In genomic region chr17:43518644-43519409, GRCm38 (mm10) we compare ENCODE assay signal across 8 mouse cellular contexts. TPM values are rescaled to one million over a fixed set of nuclear protein-coding genes. Genes with fewer than 3 reads are reported as not detected.
DNase-seq lines count a peak whose midpoint lies in the region; ATAC-seq and TF ChIP-seq lines count a peak whose summit lies in the region.

No protein-coding gene starts in this region.

- WGBS in heart, adult 2 months = 29% methylated on average over 18 of the region's 18 CpGs
- WGBS in kidney, adult 2 months = 20% methylated on average over 18 of the region's 18 CpGs
- WGBS in limb, embryonic 12.5 days = 28% methylated on average over 18 of the region's 18 CpGs
- WGBS in midbrain, postnatal 0 days = 29% methylated on average over 18 of the region's 18 CpGs
- 23% methylated on average over 18 of the region's 18 CpGs for WGBS in stomach, embryonic 14.5 days

- DNase-seq in urinary bladder, adult 18-20 months (ENCODE audit: low spot score in 2 of 2) = peak; percentile 30 to 31
- no peak for DNase-seq in urinary bladder, adult 2 months (ENCODE audit: low spot score)
- DNase-seq in embryo, embryonic 11.5 days (ENCODE audit: low read depth, low spot score) = peak; percentile 72
- DNase-seq in heart, adult 2 months = peak; percentile 45 to 63
- DNase-seq in kidney, adult 2 months = peak; percentile 78
- DNase-seq in midbrain, postnatal 0 days (ENCODE audit: low spot score) = peak; percentile 89

- no peak overlapping the region for H3K9ac ChIP-seq in heart, adult 2 months (ENCODE audit: low read depth, low read length)
- no peak overlapping the region for H3K9ac ChIP-seq in limb, embryonic 12.5 days (replicated peaks)
- H3K9ac ChIP-seq in midbrain, postnatal 0 days (replicated peaks; ENCODE audit: low read length, poor library complexity, severe bottlenecking) = no peak overlapping the region
- H3K9ac ChIP-seq in stomach, embryonic 14.5 days (replicated peaks; ENCODE audit: low read depth, low read length) = no peak overlapping the region

- no peaks in the 10 kb centered on the region; the same call in 1 of the 2 replicates for H3K4me1 ChIP-seq in heart, adult 2 months (ENCODE audit: control insufficient read depth, insufficient read depth, low read length)
- no peaks in the 10 kb centered on the region for H3K4me1 ChIP-seq in kidney, adult 2 months (ENCODE audit: control insufficient read depth, insufficient read depth, low read length)
- no peaks in the 10 kb centered on the region for H3K4me1 ChIP-seq in limb, embryonic 12.5 days (replicated peaks)
- no peaks in the 10 kb centered on the region for H3K4me1 ChIP-seq in midbrain, postnatal 0 days (ENCODE audit: insufficient read depth, low read length)
- H3K4me1 ChIP-seq in stomach, embryonic 14.5 days (ENCODE audit: control insufficient read depth, insufficient read depth, low read length) = no peaks in the 10 kb centered on the region

- peaks cover 9% of the 10 kb centered on the region for H3K9me3 ChIP-seq in limb, embryonic 12.5 days
- no peaks in the 10 kb centered on the region for H3K9me3 ChIP-seq in midbrain, postnatal 0 days (ENCODE audit: low read length)
- H3K9me3 ChIP-seq in stomach, embryonic 14.5 days (ENCODE audit: control insufficient read depth, low read depth, low read length) = peaks cover 3% of the 10 kb centered on the region; the same call in 1 of the 2 replicates

- ATAC-seq in limb, embryonic 12.5 days (ENCODE audit: insufficient number of reproducible peaks, insufficient read depth, low FRiP score, low TSS enrichment, low read depth) = peak; percentile 56; the same call in 1 of the 2 replicates
- ATAC-seq in midbrain, postnatal 0 days (ENCODE audit: low FRiP score) = peak; percentile 72
- ATAC-seq in stomach, embryonic 14.5 days (ENCODE audit: insufficient number of reproducible peaks, insufficient read depth, low FRiP score, low read depth) = peak; percentile 46; the same call in 1 of the 2 replicates

- H3K4me3 ChIP-seq in heart, adult 2 months = no peak overlapping the region
- H3K4me3 ChIP-seq in kidney, adult 2 months (ENCODE audit: insufficient read depth, low read depth, low read length) = no peak overlapping the region
- no peak overlapping the region for H3K4me3 ChIP-seq in limb, embryonic 12.5 days (replicated peaks)
- H3K4me3 ChIP-seq in midbrain, postnatal 0 days (ENCODE audit: low read depth, low read length) = no peak overlapping the region
- no peak overlapping the region for H3K4me3 ChIP-seq in stomach, embryonic 14.5 days (ENCODE audit: low read depth, low read length)

- H3K36me3 ChIP-seq in heart, adult 2 months (ENCODE audit: control insufficient read depth, insufficient read depth, low read length) = no peaks in the 10 kb centered on the region
- H3K36me3 ChIP-seq in kidney, adult 2 months (ENCODE audit: control insufficient read depth, insufficient read depth, low read length) = no peaks in the 10 kb centered on the region
- no peaks in the 10 kb centered on the region for H3K36me3 ChIP-seq in limb, embryonic 12.5 days
- H3K36me3 ChIP-seq in midbrain, postnatal 0 days (ENCODE audit: insufficient read depth, low read length) = no peaks in the 10 kb centered on the region
- no peaks in the 10 kb centered on the region for H3K36me3 ChIP-seq in stomach, embryonic 14.5 days (ENCODE audit: control insufficient read depth, insufficient read depth, low read length)

- no peaks in the 10 kb centered on the region for H3K79me2 ChIP-seq in heart, adult 2 months (replicated peaks; ENCODE audit: control insufficient read depth, insufficient read depth, low read length)

- H3K27me3 ChIP-seq in heart, adult 2 months (ENCODE audit: control insufficient read depth, insufficient read depth, low read length) = no peaks in the 10 kb centered on the region; the same call in 1 of the 2 replicates
- H3K27me3 ChIP-seq in kidney, adult 2 months (replicated peaks; ENCODE audit: control insufficient read depth, insufficient read depth, low read length) = no peaks in the 10 kb centered on the region
- no peaks in the 10 kb centered on the region for H3K27me3 ChIP-seq in limb, embryonic 12.5 days
- no peaks in the 10 kb centered on the region for H3K27me3 ChIP-seq in midbrain, postnatal 0 days (ENCODE audit: insufficient read depth, low read length)
- no peaks in the 10 kb centered on the region for H3K27me3 ChIP-seq in stomach, embryonic 14.5 days (ENCODE audit: control insufficient read depth, insufficient read depth, low read length)

- intact Hi-C loops in heart, adult 2 months (cut with DNase I) = loop anchor here (1.0 to 2.0 kb wide), 3 partner anchors 87 to 612 kb away; no protein-coding TSS in a partner anchor

- TF ChIP-seq EP300 in heart, adult 2 months (IDR thresholded peaks at IDR 0.05; ENCODE audit: insufficient read depth, low read depth, low read length) = 0 out of 2 replicates have a peak, but pooled peaks have one; percentile 35

- no peak overlapping the region for H3K27ac ChIP-seq in heart, adult 2 months
- H3K27ac ChIP-seq in kidney, adult 2 months (ENCODE audit: insufficient read depth, low read depth, low read length) = no peak overlapping the region
- no peak overlapping the region for H3K27ac ChIP-seq in limb, embryonic 12.5 days
- H3K27ac ChIP-seq in midbrain, postnatal 0 days (ENCODE audit: low read depth, low read length) = no peak overlapping the region
- no peak overlapping the region for H3K27ac ChIP-seq in stomach, embryonic 14.5 days (ENCODE audit: low read length)

- no peak for TF ChIP-seq POLR2A in heart, adult 2 months (IDR thresholded peaks at IDR 0.05; ENCODE audit: insufficient read depth, low read depth, low read length)
- TF ChIP-seq POLR2A in kidney, adult 2 months (IDR thresholded peaks at IDR 0.05; ENCODE audit: low read depth, low read length) = no peak

- TF ChIP-seq CTCF in heart, adult 2 months (IDR thresholded peaks at IDR 0.05) = peak; percentile 84
- TF ChIP-seq CTCF in kidney, adult 2 months (conservative IDR thresholded peaks at IDR 0.05; ENCODE audit: insufficient read depth, insufficient read length, low read depth, low read length) = peak; percentile 70
- TF ChIP-seq CTCF in midbrain, postnatal 0 days (IDR thresholded peaks at IDR 0.05) = peak; percentile 88

- no peak overlapping the region for H3K4me2 ChIP-seq in limb, embryonic 12.5 days
- H3K4me2 ChIP-seq in midbrain, postnatal 0 days (ENCODE audit: low read depth, low read length, poor library complexity, severe bottlenecking) = no peak overlapping the region
- 0 out of 2 replicates have a peak overlapping the region, but pooled peaks have one; percentile 14 for H3K4me2 ChIP-seq in stomach, embryonic 14.5 days (replicated peaks; ENCODE audit: low read depth, low read length)

RNA-seq across cellular contexts. Expression of gene Mep1a, which starts 16.2 kb away (rescaled TPM):
- polyA plus RNA-seq in urinary bladder, adult 2 months (2012; rRNA removed) = not detected in 2 replicates
- not detected for total RNA-seq in heart, adult 2 months (2021)
- polyA plus RNA-seq in heart, adult 2 months (2012; rRNA removed) = not detected in 2 replicates
- polyA plus RNA-seq in kidney, adult 2 months (2012; rRNA removed) = 451 and 624 TPM in 2 replicates
- not detected in 2 replicates for polyA plus RNA-seq in limb, embryonic 12.5 days (2016; fragmentation: Nextera tagmentation; extraction: Ambion mirVana)
- total RNA-seq in midbrain, postnatal 0 days (2014; rRNA removed) = 0.19 TPM in 1 of 2 replicates, not detected in the other
- 0.15 TPM in 1 of 2 replicates, not detected in the other for polyA plus RNA-seq in midbrain, postnatal 0 days (2015; fragmentation: Nextera tagmentation; extraction: Ambion mirVana)
- 0.20 TPM in 1 of 2 replicates, not detected in the other for polyA plus RNA-seq in stomach, embryonic 14.5 days (2014; fragmentation: Nextera tagmentation; extraction: Ambion mirVana)

RNA-seq across cellular contexts. Expression of gene Ankrd66, which starts 24.6 kb away (rescaled TPM):
- 0.21 TPM in 2 replicates for polyA plus RNA-seq in urinary bladder, adult 2 months (2012; rRNA removed)
- total RNA-seq in heart, adult 2 months (2021) = not detected
- polyA plus RNA-seq in heart, adult 2 months (2012; rRNA removed) = 0.25 TPM in 1 of 2 replicates, not detected in the other
- not detected in 2 replicates for polyA plus RNA-seq in kidney, adult 2 months (2012; rRNA removed)
- polyA plus RNA-seq in limb, embryonic 12.5 days (2016; fragmentation: Nextera tagmentation; extraction: Ambion mirVana) = not detected in 2 replicates
- 1.1 TPM in 1 of 2 replicates, not detected in the other for total RNA-seq in midbrain, postnatal 0 days (2014; rRNA removed)
- 0.88 and 0.93 TPM in 2 replicates for polyA plus RNA-seq in midbrain, postnatal 0 days (2015; fragmentation: Nextera tagmentation; extraction: Ambion mirVana)
- 0.19 TPM in 1 of 2 replicates, not detected in the other for polyA plus RNA-seq in stomach, embryonic 14.5 days (2014; fragmentation: Nextera tagmentation; extraction: Ambion mirVana)

RNA-seq across cellular contexts. Expression of gene Pla2g7, which starts 49.1 kb away (rescaled TPM):
- 52.2 and 55.9 TPM in 2 replicates for polyA plus RNA-seq in urinary bladder, adult 2 months (2012; rRNA removed)
- 1 to 10 TPM; 5.8 to 6.2 TPM for total RNA-seq in heart, adult 2 months (2021)
- 3.5 and 5.3 TPM in 2 replicates for polyA plus RNA-seq in heart, adult 2 months (2012; rRNA removed)
- 12.9 and 13.4 TPM in 2 replicates for polyA plus RNA-seq in kidney, adult 2 months (2012; rRNA removed)
- 6.4 and 7.6 TPM in 2 replicates for polyA plus RNA-seq in limb, embryonic 12.5 days (2016; fragmentation: Nextera tagmentation; extraction: Ambion mirVana)
- total RNA-seq in midbrain, postnatal 0 days (2014; rRNA removed) = 49.7 and 49.8 TPM in 2 replicates
- 87.8 and 93.9 TPM in 2 replicates for polyA plus RNA-seq in midbrain, postnatal 0 days (2015; fragmentation: Nextera tagmentation; extraction: Ambion mirVana)
- polyA plus RNA-seq in stomach, embryonic 14.5 days (2014; fragmentation: Nextera tagmentation; extraction: Ambion mirVana) = 8.4 and 10.9 TPM in 2 replicates

Comparison
In these comparisons a context has a peak if more than half of its experiments do, and no peak if none do; other contexts are left out.
1. RNA of gene Mep1a, which starts 16.2 kb away (polyA plus RNA-seq): 451 to 624 TPM in kidney, adult 2 months; 0.15 TPM in midbrain, postnatal 0 days, not detected in urinary bladder, adult 2 months, not detected in heart, adult 2 months, not detected in limb, embryonic 12.5 days and 0.20 TPM in stomach, embryonic 14.5 days; every median in the first group is over 100 times any median in the second.
2. Peak in every context shown above with its lines, with median percentiles within 50 percentile points of each other: CTCF ChIP-seq and ATAC-seq.